39 mouse cellular contexts compared by ENCODE assay signal in the genomic region with DNA sequence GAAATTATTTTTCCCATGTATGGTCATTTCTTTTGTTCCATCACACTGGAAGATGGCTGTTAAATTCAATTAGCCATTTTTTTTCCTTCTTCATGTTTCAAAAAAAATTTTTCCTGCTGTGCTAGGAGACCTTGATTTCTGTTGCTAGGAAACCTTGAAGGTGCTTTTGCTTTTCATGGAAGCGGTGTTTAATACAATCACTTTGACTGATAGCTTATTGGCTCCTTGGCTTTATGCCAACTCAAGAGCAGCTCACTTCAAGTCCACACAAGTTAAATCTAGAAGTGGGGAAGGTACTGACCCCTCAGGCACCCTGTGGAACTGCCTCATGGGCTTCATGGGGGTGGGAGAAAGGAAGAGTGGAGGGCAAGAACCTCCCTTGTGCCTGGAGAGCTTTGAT. TPM values are rescaled to one million over a fixed set of nuclear protein-coding genes. Genes with fewer than 3 reads are reported as not detected.
DNase-seq lines count a peak whose midpoint lies in the region; ATAC-seq and TF ChIP-seq lines count a peak whose summit lies in the region.
"Had no signal": no experiment of that assay in that cellular context is flagged by ENCODE, and none has a peak within 500 bp of the region (broad histone marks: within the 10 kb centered on the region; RNA-seq: fewer than 3 reads in every experiment).

No protein-coding gene starts in this region.

- H3K36me3 ChIP-seq in forebrain, embryonic 14.5 days (ENCODE audit: control insufficient read depth, insufficient read depth, low read length), result no peaks in the 10 kb centered on the region
- no peaks in the 10 kb centered on the region for H3K36me3 ChIP-seq in forebrain, embryonic 11.5 days (ENCODE audit: control insufficient read depth, insufficient read depth, low read length)
- H3K36me3 ChIP-seq in hindbrain, postnatal 0 days (ENCODE audit: insufficient read depth, low read length), result no peaks in the 10 kb centered on the region
- H3K36me3 ChIP-seq in hindbrain, embryonic 13.5 days, result no peaks in the 10 kb centered on the region
- H3K36me3 ChIP-seq in forebrain, embryonic 16.5 days (ENCODE audit: control insufficient read depth, insufficient read depth), result no peaks in the 10 kb centered on the region
- no peaks in the 10 kb centered on the region for H3K36me3 ChIP-seq in stomach, embryonic 14.5 days (ENCODE audit: control insufficient read depth, insufficient read depth, low read length)
- H3K36me3 ChIP-seq: embryonic facial prominence, embryonic 15.5 days; limb, embryonic 10.5 days; limb, embryonic 15.5 days; liver, embryonic 13.5 days; neural tube, embryonic 15.5 days had no signal

- no peak; the same call in 1 of the 2 replicates for ATAC-seq in forebrain, embryonic 14.5 days
- no peak for ATAC-seq in forebrain, embryonic 11.5 days (replicated peaks; ENCODE audit: low FRiP score)
- ATAC-seq in hindbrain, postnatal 0 days, result peak; percentile 62; the same call in 1 of the 2 replicates
- ATAC-seq in hindbrain, embryonic 13.5 days (ENCODE audit: low FRiP score), result no peak
- peak; percentile 47; the same call in 1 of the 2 replicates for ATAC-seq in forebrain, embryonic 16.5 days
- ATAC-seq in stomach, embryonic 14.5 days (ENCODE audit: insufficient number of reproducible peaks, insufficient read depth, low FRiP score, low read depth), result peak; percentile 37; the same call in 1 of the 2 replicates
- ATAC-seq: intestine, postnatal 0 days; lung, postnatal 0 days; Patski had no signal

- no peak overlapping the region for H3K4me3 ChIP-seq in forebrain, embryonic 14.5 days (ENCODE audit: low read depth, low read length)
- no peak overlapping the region for H3K4me3 ChIP-seq in forebrain, embryonic 11.5 days (ENCODE audit: low read depth, low read length)
- H3K4me3 ChIP-seq in hindbrain, postnatal 0 days (ENCODE audit: low read length), result no peak overlapping the region
- no peak overlapping the region for H3K4me3 ChIP-seq in hindbrain, embryonic 13.5 days
- H3K4me3 ChIP-seq in forebrain, embryonic 16.5 days (replicated peaks; ENCODE audit: low read length), result no peak overlapping the region
- no peak overlapping the region for H3K4me3 ChIP-seq in stomach, embryonic 14.5 days (ENCODE audit: low read depth, low read length)
- H3K4me3 ChIP-seq: embryonic facial prominence, embryonic 15.5 days; limb, embryonic 10.5 days; limb, embryonic 15.5 days; liver, embryonic 13.5 days; neural tube, embryonic 15.5 days had no signal

- 70% methylated on average over 1 of the region's 1 CpGs for WGBS in forebrain, embryonic 14.5 days
- 94% methylated on average over 1 of the region's 1 CpGs for WGBS in forebrain, embryonic 11.5 days
- 45% methylated on average over 1 of the region's 1 CpGs for WGBS in hindbrain, postnatal 0 days
- WGBS in hindbrain, embryonic 13.5 days, result 46% methylated on average over 1 of the region's 1 CpGs
- 45% methylated on average over 1 of the region's 1 CpGs for WGBS in forebrain, embryonic 16.5 days
- 46% methylated on average over 1 of the region's 1 CpGs for WGBS in stomach, embryonic 14.5 days

- peak; percentile 62 for DNase-seq in forebrain, embryonic 14.5 days (ENCODE audit: low spot score)
- no peak for DNase-seq in forebrain, embryonic 11.5 days (ENCODE audit: low spot score)
- peak; percentile 63 for DNase-seq in hindbrain, postnatal 0 days (ENCODE audit: low spot score)
- DNase-seq in gastrocnemius, adult 18-20 months (ENCODE audit: low spot score), result no peak
- no peak for DNase-seq in thymus, adult 18-20 months
- DNase-seq: adrenal gland, postnatal 10 days; cerebellum, adult 18-20 months; cerebellum, postnatal 10 days; gastrocnemius, postnatal 10 days; heart, postnatal 14 days; kidney, adult 9 months; kidney, postnatal 10 days; layer of hippocampus, postnatal 36 days; liver, embryonic 13.5 days; lung, adult 18-20 months; retina, postnatal 1 day; right cerebral cortex, postnatal 14 days; thymus, adult 2 months; thymus, postnatal 4 days had no signal

- no peaks in the 10 kb centered on the region for H3K27me3 ChIP-seq in forebrain, embryonic 14.5 days (replicated peaks; ENCODE audit: control insufficient read depth, insufficient read depth, low read length)
- no peaks in the 10 kb centered on the region for H3K27me3 ChIP-seq in forebrain, embryonic 11.5 days (ENCODE audit: control insufficient read depth, insufficient read depth, low read length)
- no peaks in the 10 kb centered on the region for H3K27me3 ChIP-seq in hindbrain, postnatal 0 days (ENCODE audit: insufficient read depth, low read length)
- H3K27me3 ChIP-seq in hindbrain, embryonic 13.5 days, result no peaks in the 10 kb centered on the region
- no peaks in the 10 kb centered on the region for H3K27me3 ChIP-seq in forebrain, embryonic 16.5 days (replicated peaks; ENCODE audit: control insufficient read depth, insufficient read depth, low read length)
- H3K27me3 ChIP-seq in stomach, embryonic 14.5 days (ENCODE audit: control insufficient read depth, insufficient read depth, low read length), result no peaks in the 10 kb centered on the region
- H3K27me3 ChIP-seq: embryonic facial prominence, embryonic 15.5 days; limb, embryonic 15.5 days; liver, embryonic 13.5 days; neural tube, embryonic 15.5 days; Patski had no signal

- no peak overlapping the region for H3K27ac ChIP-seq in forebrain, embryonic 14.5 days (ENCODE audit: low read depth, low read length)
- H3K27ac ChIP-seq in forebrain, embryonic 11.5 days (ENCODE audit: low read depth, low read length), result no peak overlapping the region
- H3K27ac ChIP-seq in hindbrain, postnatal 0 days, result peak overlapping the region; percentile 20; the same call in 1 of the 2 replicates
- H3K27ac ChIP-seq in hindbrain, embryonic 13.5 days, result no peak overlapping the region
- H3K27ac ChIP-seq in forebrain, embryonic 16.5 days (ENCODE audit: low read length), result no peak overlapping the region; the same call in 1 of the 2 replicates
- H3K27ac ChIP-seq in stomach, embryonic 14.5 days (ENCODE audit: low read length), result no peak overlapping the region
- H3K27ac ChIP-seq: embryonic facial prominence, embryonic 15.5 days; limb, embryonic 10.5 days; limb, embryonic 15.5 days; liver, embryonic 13.5 days; macrophage; neural tube, embryonic 15.5 days had no signal

- H3K4me1 ChIP-seq in forebrain, embryonic 14.5 days (ENCODE audit: control insufficient read depth, insufficient read depth, low read length), result no peaks in the 10 kb centered on the region
- no peaks in the 10 kb centered on the region for H3K4me1 ChIP-seq in forebrain, embryonic 11.5 days (replicated peaks; ENCODE audit: control insufficient read depth, insufficient read depth, low read length)
- H3K4me1 ChIP-seq in hindbrain, postnatal 0 days (ENCODE audit: insufficient read depth, low read length), result 0 out of 2 replicates have a peak, but pooled peaks cover 4% of the 10 kb centered on the region
- H3K4me1 ChIP-seq in hindbrain, embryonic 13.5 days (replicated peaks), result 0 out of 2 replicates have a peak, but pooled peaks cover 4% of the 10 kb centered on the region
- H3K4me1 ChIP-seq in forebrain, embryonic 16.5 days (replicated peaks; ENCODE audit: control insufficient read depth, insufficient read depth, low read length), result peaks cover 7% of the 10 kb centered on the region; the same call in 1 of the 2 replicates
- no peaks in the 10 kb centered on the region for H3K4me1 ChIP-seq in stomach, embryonic 14.5 days (ENCODE audit: control insufficient read depth, insufficient read depth, low read length)
- H3K4me1 ChIP-seq: embryonic facial prominence, embryonic 15.5 days; limb, embryonic 15.5 days; liver, embryonic 13.5 days; neural tube, embryonic 15.5 days had no signal

- no peaks in the 10 kb centered on the region for H3K9me3 ChIP-seq in forebrain, embryonic 14.5 days (replicated peaks; ENCODE audit: control insufficient read depth, low read length)
- H3K9me3 ChIP-seq in forebrain, embryonic 11.5 days (ENCODE audit: control insufficient read depth, low read length), result no peaks in the 10 kb centered on the region
- 0 out of 2 replicates have a peak, but pooled peaks cover 3% of the 10 kb centered on the region for H3K9me3 ChIP-seq in hindbrain, postnatal 0 days (ENCODE audit: low read length)
- H3K9me3 ChIP-seq in hindbrain, embryonic 13.5 days, result no peaks in the 10 kb centered on the region
- H3K9me3 ChIP-seq in forebrain, embryonic 16.5 days (ENCODE audit: control insufficient read depth, low read length), result no peaks in the 10 kb centered on the region
- no peaks in the 10 kb centered on the region for H3K9me3 ChIP-seq in stomach, embryonic 14.5 days (ENCODE audit: control insufficient read depth, low read depth, low read length)
- H3K9me3 ChIP-seq: embryonic facial prominence, embryonic 15.5 days; limb, embryonic 10.5 days; limb, embryonic 15.5 days; liver, embryonic 13.5 days; neural tube, embryonic 15.5 days had no signal

- no peak overlapping the region for H3K9ac ChIP-seq in forebrain, embryonic 14.5 days (ENCODE audit: low read length)
- H3K9ac ChIP-seq in forebrain, embryonic 11.5 days (ENCODE audit: low read length), result no peak overlapping the region
- no peak overlapping the region for H3K9ac ChIP-seq in hindbrain, postnatal 0 days (replicated peaks; ENCODE audit: low read length)
- no peak overlapping the region for H3K9ac ChIP-seq in hindbrain, embryonic 13.5 days
- H3K9ac ChIP-seq in forebrain, embryonic 16.5 days (replicated peaks; ENCODE audit: low read depth, low read length), result no peak overlapping the region
- H3K9ac ChIP-seq in stomach, embryonic 14.5 days (replicated peaks; ENCODE audit: low read depth, low read length), result no peak overlapping the region
- H3K9ac ChIP-seq: embryonic facial prominence, embryonic 15.5 days; limb, embryonic 15.5 days; liver, embryonic 13.5 days; neural tube, embryonic 15.5 days had no signal

- no peak overlapping the region for H3K4me2 ChIP-seq in forebrain, embryonic 14.5 days (ENCODE audit: low read length)
- no peak overlapping the region for H3K4me2 ChIP-seq in forebrain, embryonic 11.5 days (ENCODE audit: low read depth, low read length, severe bottlenecking)
- H3K4me2 ChIP-seq in hindbrain, postnatal 0 days (ENCODE audit: low read depth, low read length), result no peak overlapping the region
- H3K4me2 ChIP-seq in hindbrain, embryonic 13.5 days, result no peak overlapping the region
- no peak overlapping the region for H3K4me2 ChIP-seq in forebrain, embryonic 16.5 days (ENCODE audit: low read length)
- H3K4me2 ChIP-seq in stomach, embryonic 14.5 days (replicated peaks; ENCODE audit: low read depth, low read length), result no peak overlapping the region
- H3K4me2 ChIP-seq: embryonic facial prominence, embryonic 15.5 days; limb, embryonic 15.5 days; liver, embryonic 13.5 days; neural tube, embryonic 15.5 days had no signal

- TF ChIP-seq CTCF in hindbrain, postnatal 0 days (IDR thresholded peaks at IDR 0.05; ENCODE audit: low read depth), result no peak

RNA-seq across cellular contexts. Expression of gene Gm42906, which starts 38.1 kb away (rescaled TPM):
- polyA plus RNA-seq in forebrain, embryonic 14.5 days (2014; fragmentation: Nextera tagmentation; extraction: Ambion mirVana), result not detected in 2 replicates
- not detected in 2 replicates for polyA plus RNA-seq in forebrain, embryonic 11.5 days (2014; fragmentation: Nextera tagmentation; extraction: Ambion mirVana)
- not detected in 2 replicates for total RNA-seq in hindbrain, postnatal 0 days (2014; rRNA removed)
- not detected in 2 replicates for polyA plus RNA-seq in hindbrain, postnatal 0 days (2015; fragmentation: Nextera tagmentation; extraction: Ambion mirVana)
- polyA plus RNA-seq in hindbrain, embryonic 13.5 days (2015; fragmentation: Nextera tagmentation; extraction: Ambion mirVana), result not detected in 2 replicates
- not detected in 2 replicates for polyA plus RNA-seq in forebrain, embryonic 16.5 days (2015; fragmentation: Nextera tagmentation; extraction: Ambion mirVana)
- not detected in 2 replicates for polyA plus RNA-seq in stomach, embryonic 14.5 days (2014; fragmentation: Nextera tagmentation; extraction: Ambion mirVana)
- 1 to 10 TPM in 1 of 2 experiments, not detected in 1; 1.3 TPM for total RNA-seq in gastrocnemius, adult 18-20 months (2021)
- total RNA-seq: adrenal gland, postnatal 10 days; common myeloid progenitor, adult 5-6 weeks; layer of hippocampus, postnatal 36 days; megakaryocyte-erythroid progenitor cell, adult 5-6 weeks; MEL had no signal
- polyA plus RNA-seq: embryonic facial prominence, embryonic 15.5 days; frontal cortex, adult 2 months; gonadal fat pad, adult 2 months; heart, embryonic 14.5 days; intestine, postnatal 0 days; large intestine, adult 2 months; limb, embryonic 10.5 days; limb, embryonic 15.5 days; liver, embryonic 13.5 days; macrophage; neural tube, embryonic 15.5 days; Patski; small intestine, adult 2 months; stomach, embryonic 16.5 days; thymus, adult 2 months had no signal

Comparison
In these comparisons a context has a peak if more than half of its experiments do, and no peak if none do; other contexts are left out.
1. ATAC-seq: peak in hindbrain, postnatal 0 days (single experiment), forebrain, embryonic 16.5 days (single experiment) and stomach, embryonic 14.5 days (single experiment); none in forebrain, embryonic 14.5 days (single experiment), forebrain, embryonic 11.5 days (single experiment) and hindbrain, embryonic 13.5 days (single experiment).
2. DNase-seq: peak in forebrain, embryonic 14.5 days (single experiment) and hindbrain, postnatal 0 days (single experiment); none in forebrain, embryonic 11.5 days (single experiment), gastrocnemius, adult 18-20 months (single experiment) and thymus, adult 18-20 months (0 of 2).